Mouse (Mus musculus): ENCODE data around the gene BC067074. TPM values are rescaled to one million over a fixed set of nuclear protein-coding genes. Genes with fewer than 3 reads are reported as not detected.

BC067074 gene
- polyA plus RNA-seq, 1 experiment, result 2.4 TPM

DNA sequence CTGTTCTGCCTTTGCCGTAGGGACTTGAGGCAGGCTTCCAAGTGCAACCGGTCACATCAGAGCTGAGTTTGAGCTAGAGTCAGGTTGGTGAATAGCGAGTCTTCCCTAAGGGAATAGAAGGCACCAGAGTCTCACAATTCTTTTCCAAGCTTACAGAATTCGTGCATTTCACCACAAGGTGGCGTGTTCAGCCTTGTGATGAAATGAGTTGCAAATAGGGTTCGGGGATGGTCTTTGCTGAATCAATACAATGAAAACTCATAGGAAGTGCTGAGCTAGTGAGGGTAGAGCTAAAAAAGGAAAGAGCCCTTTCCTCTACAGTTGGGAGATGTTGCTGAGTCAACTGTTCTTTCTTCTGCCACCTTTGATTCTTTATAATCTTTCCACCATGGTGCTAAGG, 29.0 kb downstream of the BC067074 start:
- DNase-seq (ENCODE audit: low read depth), result no peak

DNA sequence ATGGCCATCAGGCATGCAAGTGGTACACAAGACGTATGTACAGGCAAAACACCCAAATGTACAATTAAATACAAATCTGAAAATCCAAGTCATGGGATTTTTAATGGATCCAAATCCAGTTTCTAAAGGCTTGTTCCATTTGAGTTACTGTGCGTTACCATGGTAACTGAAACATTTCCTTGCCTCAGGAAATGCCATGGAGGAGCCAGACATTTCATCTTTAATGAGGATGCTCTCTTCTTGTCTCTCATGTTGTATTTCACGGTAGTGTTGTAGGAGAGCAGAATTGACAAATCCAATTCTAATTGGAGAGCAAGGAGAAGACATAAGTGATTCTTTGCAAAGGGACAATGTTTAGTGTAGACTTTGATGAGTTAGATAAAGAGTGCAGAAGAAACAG, 31.3 kb downstream of the BC067074 start:
- no peak for DNase-seq (ENCODE audit: low read depth)

DNA sequence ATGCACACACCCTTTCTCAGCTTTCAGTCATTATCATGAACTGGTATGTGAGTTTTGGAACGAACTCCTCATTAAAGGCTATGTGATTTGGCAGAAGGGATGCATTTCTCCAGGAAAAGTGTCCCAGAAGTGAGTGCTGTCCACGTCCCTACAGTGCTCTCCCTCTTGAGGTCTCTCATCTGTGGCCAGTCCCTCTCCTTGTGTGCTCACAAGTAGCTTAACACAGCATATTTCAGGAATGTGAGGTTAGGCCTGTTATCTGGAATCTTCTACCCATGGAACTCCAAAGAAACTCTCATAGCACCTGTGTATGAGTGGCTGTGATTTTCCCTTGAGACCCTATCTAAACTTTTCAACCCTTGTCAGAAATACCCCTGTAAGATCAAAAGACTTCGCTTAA, 32.7 kb downstream of the BC067074 start:
- no peak for DNase-seq (ENCODE audit: low read depth)

DNA sequence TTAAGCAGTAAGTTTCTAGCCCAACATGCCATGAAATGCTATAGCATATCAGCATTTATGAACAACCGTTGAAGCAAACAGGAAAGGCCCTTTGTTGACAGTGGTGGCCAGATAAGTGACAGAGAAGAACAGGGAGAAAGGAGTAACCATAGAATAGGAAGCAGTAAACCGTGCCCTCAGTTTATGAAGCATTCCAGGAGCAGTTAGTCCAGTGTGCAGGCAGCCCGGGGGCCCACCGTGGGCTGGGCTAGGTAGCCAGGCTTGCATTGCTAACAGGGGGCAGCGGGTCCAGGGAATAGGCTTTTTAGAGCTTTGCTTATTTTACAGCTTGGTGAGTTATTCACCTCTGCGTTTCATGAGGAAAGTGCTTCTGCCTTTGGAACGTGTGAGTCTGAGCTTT, 39.3 kb downstream of the BC067074 start:
- no peak for DNase-seq (ENCODE audit: low read depth)

DNA sequence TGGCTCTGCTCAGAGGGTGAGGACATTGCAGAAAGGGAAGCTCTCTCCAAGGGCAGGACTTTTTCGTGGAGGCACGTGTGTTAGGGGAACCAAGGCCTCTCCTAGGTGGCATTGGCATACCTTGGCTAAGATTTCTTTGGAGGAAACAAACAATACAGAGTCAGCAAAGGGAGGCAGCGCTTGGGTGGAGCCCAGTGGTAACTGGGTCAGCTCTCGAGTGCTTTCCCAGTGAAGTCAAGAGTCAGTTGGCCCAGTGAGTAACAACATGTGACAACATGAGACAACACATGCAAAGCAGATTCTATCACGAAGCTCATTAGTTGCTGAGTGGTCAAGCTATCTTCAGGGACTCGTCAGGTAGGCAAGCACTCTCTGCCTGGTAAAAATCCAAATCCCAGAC, 40.4 kb downstream of the BC067074 start:
- DNase-seq (ENCODE audit: low read depth), result no peak

DNA sequence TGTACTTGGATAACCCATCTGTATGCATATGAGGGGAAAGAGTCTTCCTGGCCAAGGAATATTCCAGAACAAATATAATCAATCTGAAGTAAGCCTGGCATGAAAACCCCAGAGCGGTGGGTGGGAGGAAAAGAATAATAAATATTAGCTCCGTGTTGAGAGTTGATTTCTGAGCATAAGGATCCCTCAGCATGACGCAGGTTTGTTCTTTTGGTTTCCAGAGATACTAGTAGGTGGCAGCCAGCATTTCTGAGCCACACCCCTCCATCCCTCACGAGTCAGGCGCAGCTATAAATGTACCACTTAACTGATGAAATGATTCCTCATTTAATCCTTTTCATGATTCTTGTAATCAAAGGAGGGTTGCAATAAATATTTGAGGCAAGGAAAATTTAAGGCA, 41.0 kb downstream of the BC067074 start:
- no peak for DNase-seq (ENCODE audit: low read depth)

DNA sequence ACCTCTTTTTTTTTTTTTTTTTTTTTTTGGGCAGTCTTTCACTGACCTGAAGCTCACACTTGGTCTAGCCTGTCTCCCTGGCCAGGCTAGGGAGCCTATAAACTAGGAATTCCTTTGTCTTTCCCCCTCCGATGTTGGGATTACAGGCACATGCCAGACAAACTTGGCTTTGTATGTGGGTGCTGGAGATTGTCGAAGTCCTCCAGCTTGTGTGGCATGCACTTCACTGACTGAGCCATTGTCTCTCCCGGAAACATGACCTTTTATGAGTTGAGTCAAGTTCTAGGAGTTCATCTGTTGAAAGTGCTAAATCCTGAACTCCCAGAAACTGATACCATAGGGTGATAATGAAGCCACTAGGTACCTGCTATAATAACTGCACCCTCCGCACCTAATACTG, 41.8 kb downstream of the BC067074 start:
- DNase-seq (ENCODE audit: low read depth), result no peak

DNA sequence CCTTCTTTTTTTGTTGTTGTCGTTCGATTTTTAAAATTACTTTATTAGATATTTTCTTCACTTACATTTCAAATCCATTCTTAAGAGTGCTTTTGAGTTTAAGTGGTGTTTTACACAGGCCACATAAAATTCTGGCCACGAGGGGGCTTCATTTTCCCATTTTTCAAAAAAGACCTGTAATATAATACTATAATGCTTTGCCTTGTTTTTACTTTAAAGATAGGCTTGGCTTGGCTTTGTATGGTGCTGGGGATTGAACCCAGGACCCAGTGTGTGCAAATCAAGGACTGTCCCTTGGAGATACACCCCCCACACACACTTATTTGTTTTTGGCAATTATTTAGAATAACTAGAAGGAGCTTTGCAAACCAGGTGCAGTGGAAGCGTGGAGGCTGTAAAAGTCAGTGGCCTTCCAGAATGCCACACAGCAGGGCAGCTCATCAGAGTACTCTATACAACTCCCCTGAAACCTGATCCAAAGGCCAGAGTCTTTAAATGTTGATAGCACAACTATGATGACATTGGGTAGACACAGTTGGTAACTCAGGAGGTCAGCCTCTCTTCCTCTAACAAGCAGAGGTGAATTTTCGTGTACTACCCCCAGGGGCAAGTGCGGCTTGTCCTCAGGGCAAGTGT, 44.4 kb downstream of the BC067074 start:
- no peak for DNase-seq (ENCODE audit: low read depth)

DNA sequence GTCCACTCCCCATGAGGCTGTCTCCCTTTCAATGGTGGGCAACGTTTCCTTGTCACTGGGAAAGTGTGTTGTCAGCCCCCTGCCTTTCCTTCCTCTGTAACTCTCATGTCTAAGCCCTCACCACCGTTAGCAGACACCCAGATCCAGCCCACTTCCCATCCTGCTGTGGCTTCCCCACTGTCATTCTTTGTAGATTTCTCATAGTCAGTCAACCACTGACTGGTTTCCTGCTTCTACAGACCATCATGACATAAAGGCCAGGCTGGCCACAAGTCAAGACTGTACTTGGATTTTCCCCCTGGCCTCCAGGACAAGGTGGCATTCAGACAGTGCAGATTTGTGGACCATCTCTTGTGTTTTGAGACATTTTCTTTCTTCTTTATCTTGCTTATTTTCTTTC, 47.7 kb downstream of the BC067074 start:
- DNase-seq (ENCODE audit: low read depth), result no peak

DNA sequence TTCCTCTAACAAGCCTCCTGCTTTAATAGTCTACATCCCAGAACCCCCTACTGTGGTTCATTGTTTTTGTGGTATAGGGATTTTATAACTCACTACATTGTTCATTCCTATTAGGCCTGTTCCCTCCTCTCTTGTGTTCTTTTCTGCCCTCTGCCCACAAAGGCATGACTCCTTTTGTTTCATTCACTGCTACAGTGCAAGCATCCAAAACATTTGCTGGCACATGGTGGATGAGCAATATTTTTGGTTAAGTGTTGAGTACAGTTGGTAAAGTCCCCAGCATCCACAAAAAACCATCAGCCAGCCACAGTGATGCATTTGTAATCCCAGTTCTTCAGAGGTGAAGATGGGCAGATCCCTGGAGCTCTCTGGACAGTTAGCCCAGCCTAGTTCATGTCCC, 48.2 kb downstream of the BC067074 start:
- no peak for DNase-seq (ENCODE audit: low read depth)

DNA sequence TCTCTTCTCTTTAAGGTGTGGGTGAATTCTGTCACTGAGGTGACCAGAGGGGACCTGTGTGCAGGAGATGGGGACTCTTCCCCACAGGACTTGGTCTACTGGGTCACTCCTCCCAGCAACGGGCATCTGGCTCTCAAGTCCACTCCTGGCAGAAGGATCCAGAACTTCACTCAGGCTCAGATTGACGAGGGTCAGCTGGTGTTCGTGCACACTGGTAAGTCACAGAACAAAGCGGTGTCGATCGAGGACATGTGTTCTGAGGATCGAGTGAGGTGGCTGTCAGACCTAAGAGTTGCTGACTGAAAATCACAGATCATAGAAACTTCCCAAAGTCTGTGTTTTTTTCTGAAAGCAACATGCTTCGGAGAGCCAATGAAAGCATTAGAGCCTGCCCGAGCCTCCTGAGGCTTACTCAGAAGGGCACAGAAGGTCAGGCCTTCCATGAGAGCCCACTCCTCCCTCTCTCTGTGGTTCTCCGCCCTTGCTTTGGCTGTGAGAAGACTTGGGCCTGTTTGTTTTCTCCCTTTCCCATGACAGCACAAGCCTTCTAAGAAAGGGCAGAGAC, 49.5 kb downstream of the BC067074 start:
- no peak for DNase-seq (ENCODE audit: low read depth)

DNA sequence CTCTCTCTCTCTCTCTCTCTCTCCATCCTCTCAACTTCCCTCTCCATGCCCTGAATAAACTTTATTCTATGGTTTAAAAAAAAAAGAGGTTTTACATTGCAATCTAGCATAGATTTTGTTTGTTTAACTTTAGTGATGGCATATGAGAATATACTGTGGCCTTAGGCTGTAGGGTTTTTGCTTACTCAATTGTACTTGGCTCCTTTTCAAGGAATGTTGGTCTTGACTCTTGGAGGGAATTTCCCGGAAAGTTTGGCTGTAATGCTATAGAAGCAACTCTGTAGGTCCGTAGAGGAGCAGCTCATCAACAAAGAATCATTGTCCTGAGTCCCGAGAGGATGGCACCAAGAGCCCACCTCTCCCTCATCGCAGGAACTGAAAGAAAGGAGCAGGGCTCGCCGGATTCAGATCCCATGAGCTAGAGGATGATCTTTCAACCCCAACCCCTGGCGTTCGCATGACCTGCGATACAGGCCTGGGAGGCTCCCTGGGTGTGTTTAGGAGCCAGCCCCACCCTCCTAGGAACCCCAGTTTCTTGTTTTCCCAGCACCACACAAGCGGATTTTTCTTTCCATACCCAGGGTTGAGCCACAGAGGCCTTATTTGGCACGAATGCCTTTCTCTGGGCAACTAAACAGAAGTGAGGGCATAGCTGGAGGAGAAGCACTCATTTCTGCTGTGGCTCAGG, 57.9 kb downstream of the BC067074 start:
- DNase-seq (ENCODE audit: low read depth), result peak; percentile 22

DNA sequence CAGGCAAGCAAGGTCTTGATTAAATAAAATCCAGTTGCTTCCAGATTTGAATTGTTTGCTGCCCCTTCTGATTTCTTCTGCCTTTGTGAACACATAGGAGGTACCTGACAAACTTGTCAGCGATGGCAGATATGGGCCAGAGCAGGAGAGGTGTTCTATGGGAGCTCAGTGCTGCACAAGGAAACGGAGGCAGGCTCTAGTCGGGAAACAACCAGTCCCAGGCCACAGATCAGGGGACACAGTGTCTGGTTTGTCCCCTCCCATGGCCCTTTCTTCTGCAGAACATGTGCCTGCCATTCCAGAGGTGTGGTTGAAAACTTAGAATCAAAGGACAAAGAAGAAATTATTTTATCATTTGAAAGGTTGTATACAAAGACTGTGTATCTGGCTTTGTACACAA, 60.6 kb downstream of the BC067074 start:
- DNase-seq (ENCODE audit: low read depth), result no peak

DNA sequence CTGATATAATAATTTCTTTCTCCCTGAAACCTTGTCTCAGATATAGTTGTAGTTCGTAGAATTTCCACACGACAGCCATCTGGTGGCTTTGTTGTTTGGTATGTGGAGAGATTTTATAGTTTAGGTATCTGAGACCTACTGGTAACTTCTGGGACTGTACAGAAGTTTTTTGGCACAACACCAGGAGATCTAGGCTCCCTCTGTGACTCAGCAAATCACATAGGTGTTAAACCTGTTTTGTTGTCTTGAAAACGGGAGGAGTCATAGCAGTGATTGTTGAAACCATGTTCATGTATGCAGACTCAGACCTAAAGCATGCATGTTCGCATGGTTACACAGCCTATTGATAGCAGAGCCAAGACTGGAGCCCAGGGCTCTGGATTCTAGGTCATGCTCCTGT, 61.0 kb downstream of the BC067074 start:
- no peak for DNase-seq (ENCODE audit: low read depth)

DNA sequence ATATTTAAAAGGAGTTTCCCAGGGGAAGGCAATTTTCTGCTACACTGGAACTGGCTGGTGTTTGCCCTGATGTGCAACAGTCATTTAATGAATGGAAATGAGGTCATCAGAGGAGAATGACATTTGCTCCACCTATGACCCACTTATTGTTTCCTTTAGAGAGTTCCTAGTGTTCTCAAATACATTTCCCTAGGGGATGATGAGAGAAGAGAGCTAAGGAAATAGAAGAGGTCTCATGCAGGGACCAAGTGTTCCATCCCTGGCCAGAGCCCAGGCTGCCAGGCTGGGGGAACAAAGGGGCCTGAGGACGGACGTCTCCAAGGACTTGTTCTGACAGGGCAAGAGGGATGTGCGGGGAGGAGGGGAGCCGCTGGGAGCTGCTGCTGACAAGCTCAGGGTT, 62.1 kb downstream of the BC067074 start:
- no peak for DNase-seq (ENCODE audit: low read depth)

DNA sequence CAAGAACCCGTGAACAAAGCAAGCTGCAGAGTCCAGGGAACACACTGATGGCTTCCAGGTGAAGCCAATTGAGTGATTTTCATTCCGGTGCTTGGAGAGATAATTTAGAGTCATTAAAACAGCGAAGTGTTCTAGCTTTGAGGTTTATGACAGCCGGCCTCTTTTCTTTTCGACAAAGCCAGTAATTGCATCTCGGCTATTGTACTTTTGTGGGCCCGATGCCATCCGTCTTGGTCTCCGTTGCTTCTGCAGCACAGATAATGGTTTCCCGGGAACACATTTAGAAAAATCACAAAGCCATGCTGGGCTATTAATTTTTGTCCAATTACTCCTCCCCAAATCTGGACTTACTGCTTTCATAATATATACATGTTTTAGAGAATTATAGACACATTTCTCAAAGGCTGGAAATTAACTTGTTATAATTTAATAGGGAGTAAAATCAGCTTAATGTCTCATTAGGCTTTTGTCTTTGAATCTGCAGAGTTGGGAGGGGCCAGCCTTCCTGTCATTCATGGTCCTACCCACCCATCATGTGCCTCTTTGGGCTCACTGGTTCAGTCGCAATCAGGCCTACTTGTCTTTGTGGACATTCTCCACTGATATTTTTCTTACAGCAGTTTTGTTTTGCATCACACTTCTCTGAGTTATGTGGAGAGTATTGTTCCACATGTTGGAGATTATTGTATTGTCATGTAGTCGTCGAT, 64.6 kb downstream of the BC067074 start:
- no peak for DNase-seq (ENCODE audit: low read depth)

DNA sequence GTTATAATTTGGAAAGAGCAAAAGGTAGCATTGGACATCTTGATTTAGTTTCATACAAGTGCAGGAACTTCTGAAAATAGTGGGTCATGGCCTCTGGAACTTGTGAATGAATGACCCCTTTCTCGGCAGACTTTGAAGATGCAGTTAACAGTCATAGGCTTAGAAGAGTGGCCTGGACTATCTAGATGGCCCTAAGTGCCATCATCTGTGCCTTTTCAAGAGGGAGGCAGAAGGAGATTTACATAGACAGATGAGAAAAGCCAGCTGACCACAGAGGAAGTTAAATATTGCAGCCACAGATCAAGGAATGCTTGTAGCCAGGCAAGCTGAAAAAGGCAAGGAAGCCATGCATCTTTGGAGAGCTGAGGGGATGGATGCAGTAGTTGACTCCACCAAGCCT, 66.7 kb downstream of the BC067074 start:
- DNase-seq (ENCODE audit: low read depth), result no peak

DNA sequence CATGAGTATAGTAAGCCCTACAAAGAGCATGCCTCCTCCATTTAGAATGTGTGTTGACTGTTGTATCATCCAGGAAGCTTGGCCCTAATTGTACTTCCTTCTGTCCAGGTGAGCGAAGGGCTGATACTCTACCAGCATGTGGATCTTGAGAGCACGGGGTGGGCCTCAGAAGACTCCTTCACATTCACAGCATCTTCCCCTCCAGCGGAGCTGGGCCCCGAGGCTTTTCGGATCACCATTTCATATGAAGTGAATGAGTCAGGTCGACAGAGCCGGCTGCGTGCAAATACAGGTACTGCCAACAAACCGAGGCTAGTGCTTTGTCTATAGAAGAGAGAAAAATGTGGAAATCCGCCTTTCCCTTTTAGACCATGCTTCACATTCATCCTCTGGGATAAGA, 73.0 kb downstream of the BC067074 start:
- DNase-seq (ENCODE audit: low read depth), result no peak

DNA sequence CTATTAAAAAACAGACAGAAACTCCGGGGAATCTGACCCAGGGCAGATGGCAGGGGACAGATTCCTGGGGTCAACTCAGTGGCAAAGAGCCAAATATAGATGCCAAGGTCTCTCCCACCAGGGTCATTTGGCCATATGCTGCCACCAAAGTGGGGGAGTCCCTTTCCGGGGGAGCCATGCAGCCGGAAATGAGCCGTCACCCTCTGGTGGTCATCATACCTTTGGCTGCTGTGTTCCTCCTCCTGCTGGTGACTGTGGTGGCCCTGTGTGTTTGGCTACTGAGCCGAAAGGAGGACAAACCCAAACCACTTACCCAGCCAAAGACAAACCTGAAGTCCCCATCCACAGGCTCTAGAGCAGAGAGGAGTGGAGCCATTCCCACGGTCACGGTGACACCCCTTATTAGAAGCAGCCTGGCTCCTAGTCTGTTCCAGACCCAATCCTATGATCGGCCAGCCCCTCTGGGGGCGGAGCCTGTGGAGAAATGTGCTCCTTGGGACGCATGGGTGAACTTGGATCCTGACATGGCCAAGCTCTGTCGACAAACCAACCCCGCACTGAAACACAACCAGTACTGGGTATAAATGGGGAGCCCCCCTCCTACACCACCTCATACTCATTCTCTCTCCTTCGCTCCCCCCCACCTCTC, 76.1 kb downstream of the BC067074 start:
- DNase-seq (ENCODE audit: low read depth), result no peak

DNA sequence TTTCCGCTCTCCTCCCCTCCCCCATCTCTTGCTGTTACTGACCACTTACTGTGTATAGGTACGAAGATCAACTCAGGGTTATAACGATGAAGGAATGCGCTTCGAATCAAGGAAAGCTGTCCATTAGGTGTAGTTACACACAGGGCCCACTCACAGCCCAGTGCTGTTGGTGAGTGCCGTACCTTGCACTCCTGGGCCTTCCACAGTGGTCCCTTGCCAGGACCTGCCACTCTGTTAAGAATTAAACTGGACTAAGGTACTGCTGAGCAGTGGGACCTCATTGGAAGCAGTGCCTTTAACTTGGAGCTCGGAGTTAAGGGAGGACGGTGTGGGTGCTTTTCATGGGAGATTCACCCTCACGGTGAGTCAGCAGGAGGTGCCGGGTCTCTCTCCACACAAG, 76.7 kb downstream of the BC067074 start:
- DNase-seq (ENCODE audit: low read depth), result no peak

DNA sequence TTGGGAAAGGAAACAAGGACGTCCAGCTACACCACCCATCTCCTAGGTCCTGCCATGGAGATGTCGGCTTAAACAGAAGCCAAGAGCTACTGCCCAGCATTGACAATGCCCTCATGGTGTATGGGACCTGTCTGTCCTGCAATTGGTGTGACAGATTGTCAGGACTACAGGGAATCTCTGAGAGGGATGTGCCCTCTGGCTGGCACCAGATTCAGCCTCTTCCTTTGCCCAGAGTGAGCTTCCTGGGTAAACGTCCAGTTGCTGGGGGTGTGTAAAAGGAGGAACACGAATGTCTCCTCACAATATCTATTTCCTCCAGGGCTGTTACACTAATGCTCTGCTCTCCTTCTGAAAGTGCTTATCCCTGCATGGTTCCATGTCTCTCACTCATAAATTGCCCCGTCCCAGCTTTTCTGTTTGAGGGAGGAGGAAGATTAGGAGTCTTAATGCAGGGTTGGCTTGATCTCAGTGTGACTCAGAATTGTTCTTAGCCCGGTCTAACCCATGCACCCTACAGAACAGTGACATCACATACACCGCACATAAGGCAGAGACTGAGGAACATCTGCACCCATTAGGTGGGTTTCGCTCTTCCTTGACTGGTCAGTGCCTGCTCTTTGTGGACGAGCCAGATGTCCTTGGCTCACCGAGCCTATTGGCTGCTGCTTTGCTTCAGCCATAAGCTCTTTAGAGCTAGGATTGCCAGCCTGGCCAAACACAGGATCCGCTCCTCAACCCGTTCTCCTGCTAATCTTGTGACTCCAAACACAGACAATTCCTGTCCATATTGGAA, 80.5 kb downstream of the BC067074 start:
- no peak for DNase-seq (ENCODE audit: low read depth)

DNA sequence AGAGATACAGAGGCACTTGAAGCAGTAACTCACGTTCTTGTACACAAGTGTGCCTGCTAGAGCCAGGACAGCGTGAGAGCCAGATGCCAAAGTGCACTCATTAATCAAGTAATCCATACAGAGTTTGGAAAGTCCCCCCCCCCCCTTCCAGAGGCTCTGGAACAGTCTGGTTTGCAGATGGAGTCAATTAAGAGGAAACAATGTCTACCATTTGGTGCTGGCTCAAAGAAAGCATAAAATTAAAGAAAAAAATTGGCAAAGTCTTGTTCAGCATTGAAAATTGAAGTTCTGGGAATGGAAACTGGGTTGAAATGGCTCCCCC, 81.1 kb downstream of the BC067074 start:
- DNase-seq (ENCODE audit: low read depth), result no peak

Measured in gonadal fat pad, adult 2 months (tissue).